Mouse (Mus musculus) liver, embryonic 11.5 days (tissue): ENCODE data around the gene Myo10. TPM values are rescaled to one million over a fixed set of nuclear protein-coding genes. Genes with fewer than 3 reads are reported as not detected.
A peak's percentile ranks its signal among the peaks of the same experiment; 100 is the strongest.

Source experiments
- ATAC-seq: fragments of 200-750 bp; cut with Nextera tagmentation; replicated peaks from 2 replicates; pipeline ENCODE4 v1.8.0; 2017; ENCODE audit warnings: moderate number of reproducible peaks, mild to moderate bottlenecking, moderate TSS enrichment, moderate library complexity; ENCODE audit not compliant: low FRiP score
- DNase-seq: peaks from one replicate; pipeline ENCODE4 v3.0.0-alpha.2; 2017; ENCODE audit warnings: low spot score
- H3K27ac ChIP-seq: fragments of 300-500 bp; sonication (generic); 2 replicates; pipeline ENCODE4 v1.5.1; 2014; ENCODE audit warnings: mild to moderate bottlenecking, low read depth, low read length, control low read depth
- H3K27me3 ChIP-seq: fragments of 300-500 bp; sonication (generic); replicated peaks from 2 replicates; pipeline ENCODE4 v1.6.1; 2014; ENCODE audit warnings: low read length, mixed read lengths; ENCODE audit not compliant: control insufficient read depth, insufficient read depth
- H3K36me3 ChIP-seq: fragments of 300-500 bp; sonication (generic); 2 replicates; pipeline ENCODE4 v1.6.1; 2014; ENCODE audit warnings: mild to moderate bottlenecking, low read length, moderate library complexity, mixed read lengths; ENCODE audit not compliant: control insufficient read depth, insufficient read depth
- H3K4me1 ChIP-seq: fragments of 300-500 bp; sonication (generic); replicated peaks from 2 replicates; pipeline ENCODE4 v1.6.1; 2014; ENCODE audit warnings: low read length, mixed read lengths; ENCODE audit not compliant: control insufficient read depth, insufficient read depth
- H3K4me2 ChIP-seq: fragments of 300-500 bp; sonication (generic); 2 replicates; pipeline ENCODE4 v1.6.1; 2014; ENCODE audit warnings: mild to moderate bottlenecking, control low read depth, moderate library complexity
- H3K4me3 ChIP-seq: fragments of 300-500 bp; sonication (generic); 2 replicates; pipeline ENCODE4 v1.5.1; 2014; ENCODE audit warnings: low read depth, low read length, control low read depth
- H3K9ac ChIP-seq: fragments of 300-500 bp; sonication (generic); 2 replicates; pipeline ENCODE4 v1.6.1; 2014; ENCODE audit warnings: low read depth, low read length, control low read depth
- H3K9me3 ChIP-seq: fragments of 300-500 bp; sonication (generic); 2 replicates; pipeline ENCODE4 v1.6.1; 2016; ENCODE audit warnings: low read length, inconsistent platforms, mixed read lengths; ENCODE audit not compliant: control insufficient read depth
- WGBS: fragments of 180-500 bp; shearing (Covaris S2); extraction: QIAGEN DNeasy Blood & Tissue Kit; methylation state at CpG from one replicate; pipeline ENCODE4 v1.1.7; 2014; 5-methylcytosine and 5-hydroxymethylcytosine counted together
- polyA plus RNA-seq: library from polyadenylated mRNA; unstranded; fragments of >200 nt; fragmentation: Nextera tagmentation; extraction: Ambion mirVana; gene quantifications from 2 replicates; pipeline ENCODE4 v1.2.1, GENCODE M21; 2014

Gene Myo10
- polyA plus RNA-seq, 1 experiment from 2014 or later = 16.3 TPM

- Histone ChIP-seq H3K9ac (no peak overlapping the region), H3K4me1 (no peaks in the 10 kb centered on the region), H3K4me3 (no peak overlapping the region), H3K36me3 (no peaks in the 10 kb centered on the region), H3K4me2 (no peak overlapping the region), H3K9me3 (no peaks in the 10 kb centered on the region), H3K27me3 (no peaks in the 10 kb centered on the region), H3K27ac (no peak overlapping the region)
- 49% methylated on average over 3 of the region's 3 CpGs for WGBS
- no peak for DNase-seq
- ATAC-seq = no peak
Observed at GRCm38 (mm10) chr15:25586828-25587227, 35.5 kb upstream of the Myo10 start.

GRCm38 (mm10) chr15:25587943-25588342 is 34.4 kb upstream of the Myo10 start:
- ATAC-seq (no peak), DNase-seq (no peak)
- Histone ChIP-seq H3K4me1 (no peaks in the 10 kb centered on the region), H3K36me3 (no peaks in the 10 kb centered on the region), H3K4me3 (no peak overlapping the region), H3K27me3 (no peaks in the 10 kb centered on the region), H3K9me3 (no peaks in the 10 kb centered on the region), H3K4me2 (no peak overlapping the region), H3K27ac (no peak overlapping the region), H3K9ac (no peak overlapping the region)
- WGBS = 74% methylated on average over 8 of the region's 8 CpGs

GRCm38 (mm10) chr15:25589318-25589902 is 32.9 kb upstream of the Myo10 start:
- Histone ChIP-seq H3K9ac (no peak overlapping the region), H3K27me3 (no peaks in the 10 kb centered on the region)

GRCm38 (mm10) chr15:25589916-25590315 is 32.4 kb upstream of the Myo10 start:
- no peak overlapping the region for H3K27ac ChIP-seq
- 74% methylated on average over 5 of the region's 5 CpGs for WGBS
- H3K4me2 ChIP-seq = no peak overlapping the region
- no peak; the same call in 1 of the 2 replicates for ATAC-seq
- H3K9me3 ChIP-seq = no peaks in the 10 kb centered on the region
- no peak overlapping the region for H3K4me3 ChIP-seq
- H3K9ac ChIP-seq = no peak overlapping the region
- DNase-seq = no peak
- H3K4me1 ChIP-seq = no peaks in the 10 kb centered on the region
- H3K36me3 ChIP-seq = no peaks in the 10 kb centered on the region
- no peaks in the 10 kb centered on the region for H3K27me3 ChIP-seq

More at GRCm38 (mm10) chr15:25589318-25589902, 32.9 kb upstream of the Myo10 start:
- no peaks in the 10 kb centered on the region for H3K36me3 ChIP-seq
- H3K4me2 ChIP-seq = no peak overlapping the region
- DNase-seq (no peak), ATAC-seq (peak; percentile 71)
- no peaks in the 10 kb centered on the region for H3K4me1 ChIP-seq
- WGBS = 72% methylated on average over 11 of the region's 11 CpGs
- H3K9me3 ChIP-seq = no peaks in the 10 kb centered on the region
- no peak overlapping the region for H3K27ac ChIP-seq
- no peak overlapping the region for H3K4me3 ChIP-seq

GRCm38 (mm10) chr15:25590891-25591290 is 31.4 kb upstream of the Myo10 start:
- H3K4me1 ChIP-seq = no peaks in the 10 kb centered on the region
- DNase-seq (no peak), ATAC-seq (no peak)
- no peaks in the 10 kb centered on the region for H3K9me3 ChIP-seq
- H3K27ac ChIP-seq = no peak overlapping the region
- H3K36me3 ChIP-seq = no peaks in the 10 kb centered on the region
- H3K27me3 ChIP-seq = no peaks in the 10 kb centered on the region
- H3K4me3 ChIP-seq = no peak overlapping the region
- WGBS = 87% methylated on average over 7 of the region's 7 CpGs
- H3K9ac ChIP-seq = no peak overlapping the region
- no peak overlapping the region for H3K4me2 ChIP-seq

GRCm38 (mm10) chr15:25591964-25592363 is 30.4 kb upstream of the Myo10 start:
- no peak overlapping the region for H3K4me2 ChIP-seq

GRCm38 (mm10) chr15:25593469-25594150 is 28.7 kb upstream of the Myo10 start:
- Histone ChIP-seq H3K4me2 (no peak overlapping the region), H3K4me3 (no peak overlapping the region), H3K9ac (no peak overlapping the region), H3K27me3 (no peaks in the 10 kb centered on the region), H3K9me3 (no peaks in the 10 kb centered on the region), H3K27ac (no peak overlapping the region), H3K4me1 (no peaks in the 10 kb centered on the region), H3K36me3 (no peaks in the 10 kb centered on the region)
- no peak for DNase-seq
- 77% methylated on average over 7 of the region's 7 CpGs for WGBS
- no peak for ATAC-seq

More at GRCm38 (mm10) chr15:25591964-25592363, 30.4 kb upstream of the Myo10 start:
- Histone ChIP-seq H3K27me3 (no peaks in the 10 kb centered on the region), H3K4me3 (no peak overlapping the region), H3K9ac (no peak overlapping the region), H3K27ac (no peak overlapping the region; the same call in 1 of the 2 replicates), H3K4me1 (no peaks in the 10 kb centered on the region), H3K36me3 (no peaks in the 10 kb centered on the region), H3K9me3 (no peaks in the 10 kb centered on the region)
- ATAC-seq = no peak
- DNase-seq = no peak
- 63% methylated on average over 4 of the region's 4 CpGs for WGBS

- H3K4me2 ChIP-seq = no peak overlapping the region
- H3K4me1 ChIP-seq = no peaks in the 10 kb centered on the region
- no peaks in the 10 kb centered on the region for H3K27me3 ChIP-seq
- no peak overlapping the region for H3K4me3 ChIP-seq
- WGBS = 84% methylated on average over 5 of the region's 5 CpGs
- H3K36me3 ChIP-seq = no peaks in the 10 kb centered on the region
- no peak for DNase-seq
- H3K9ac ChIP-seq = no peak overlapping the region
- ATAC-seq = no peak
- no peak overlapping the region for H3K27ac ChIP-seq
- H3K9me3 ChIP-seq = no peaks in the 10 kb centered on the region
Observed at GRCm38 (mm10) chr15:25598313-25598712, 24.0 kb upstream of the Myo10 start.

GRCm38 (mm10) chr15:25602306-25602705 is 20.0 kb upstream of the Myo10 start:
- no peak for ATAC-seq
- 61% methylated on average over 8 of the region's 8 CpGs for WGBS
- no peaks in the 10 kb centered on the region for H3K36me3 ChIP-seq

More at GRCm38 (mm10) chr15:25602306-25602705, 20.0 kb upstream of the Myo10 start:
- Histone ChIP-seq H3K9me3 (no peaks in the 10 kb centered on the region), H3K4me2 (no peak overlapping the region), H3K4me3 (no peak overlapping the region), H3K27me3 (no peaks in the 10 kb centered on the region), H3K4me1 (peaks cover 4% of the 10 kb centered on the region; the same call in 1 of the 2 replicates), H3K27ac (no peak overlapping the region), H3K9ac (no peak overlapping the region)
- no peak for DNase-seq
